Mouse (Mus musculus) forebrain, embryonic 13.5 days (tissue): Measurements from ENCODE around the gene Efr3b. TPM values are rescaled to one million over a fixed set of nuclear protein-coding genes. Genes with fewer than 3 reads are reported as not detected.
A peak's percentile ranks its signal among the peaks of the same experiment; 100 is the strongest.

ENCODE experiments used
- ATAC-seq: fragments of 200-750 bp; cut with Nextera tagmentation; 2 replicates; pipeline ENCODE4 v1.8.0; 2017
- H3K27ac ChIP-seq: fragments of 300-500 bp; sonication (generic); 2 replicates; pipeline ENCODE4 v1.5.1; 2015; ENCODE audit warnings: inconsistent platforms, mild to moderate bottlenecking, moderate library complexity
- H3K27me3 ChIP-seq: fragments of 300-500 bp; sonication (generic); 2 replicates; pipeline ENCODE4 v1.6.1; 2015; ENCODE audit warnings: mild to moderate bottlenecking, inconsistent platforms
- H3K36me3 ChIP-seq: fragments of 300-500 bp; sonication (generic); 2 replicates; pipeline ENCODE4 v1.6.1; 2015; ENCODE audit warnings: mild to moderate bottlenecking, inconsistent platforms; ENCODE audit not compliant: poor library complexity, severe bottlenecking
- H3K4me1 ChIP-seq: fragments of 300-500 bp; sonication (generic); 2 replicates; pipeline ENCODE4 v1.6.1; 2015; ENCODE audit warnings: inconsistent platforms
- H3K4me2 ChIP-seq: fragments of 300-500 bp; sonication (generic); 2 replicates; pipeline ENCODE4 v1.6.1; 2015; ENCODE audit warnings: inconsistent platforms, mild to moderate bottlenecking, moderate library complexity
- H3K4me3 ChIP-seq: fragments of 300-500 bp; sonication (generic); 2 replicates; pipeline ENCODE4 v1.5.1; 2015; ENCODE audit warnings: mild to moderate bottlenecking, inconsistent platforms
- H3K9ac ChIP-seq: fragments of 300-500 bp; sonication (generic); 2 replicates; pipeline ENCODE4 v1.6.1; 2015; ENCODE audit warnings: mild to moderate bottlenecking, inconsistent platforms
- H3K9me3 ChIP-seq: fragments of 300-500 bp; sonication (generic); replicated peaks from 2 replicates; pipeline ENCODE4 v1.6.1; 2016; ENCODE audit warnings: inconsistent platforms
- WGBS: fragments of 180-500 bp; shearing (Covaris S2); methylation state at CpG from one replicate; pipeline ENCODE4 v1.1.7; 2015; 5-methylcytosine and 5-hydroxymethylcytosine counted together
- polyA plus RNA-seq: library from polyadenylated mRNA; unstranded; fragments of >200 nt; fragmentation: Nextera tagmentation; extraction: Ambion mirVana; gene quantifications from 2 replicates; pipeline ENCODE4 v1.2.1, GENCODE M21; 2015

Gene Efr3b
- polyA plus RNA-seq, 1 experiment from 2014 or later = 20.7 TPM

- WGBS = 90% methylated on average over 11 of the region's 11 CpGs
Measured at GRCm38 (mm10) chr12:4028516-4028915, 10.2 kb downstream of the Efr3b start.

GRCm38 (mm10) chr12:4024356-4024755, 14.4 kb downstream of the Efr3b start:
- ATAC-seq = no peak
- WGBS = 87% methylated on average over 5 of the region's 5 CpGs
- no peaks in the 10 kb centered on the region for H3K4me1 ChIP-seq
- H3K27me3 ChIP-seq = no peaks in the 10 kb centered on the region
- H3K27ac ChIP-seq = no peak overlapping the region
- H3K4me3 ChIP-seq = no peak overlapping the region
- no peak overlapping the region for H3K9ac ChIP-seq
- no peaks in the 10 kb centered on the region for H3K9me3 ChIP-seq
- no peak overlapping the region for H3K4me2 ChIP-seq
- H3K36me3 ChIP-seq = no peaks in the 10 kb centered on the region

More at GRCm38 (mm10) chr12:4028516-4028915, 10.2 kb downstream of the Efr3b start:
- H3K4me3 ChIP-seq = no peak overlapping the region
- no peak overlapping the region for H3K4me2 ChIP-seq
- H3K36me3 ChIP-seq = no peaks in the 10 kb centered on the region
- no peaks in the 10 kb centered on the region for H3K9me3 ChIP-seq
- no peaks in the 10 kb centered on the region for H3K4me1 ChIP-seq
- H3K27me3 ChIP-seq = no peaks in the 10 kb centered on the region
- H3K9ac ChIP-seq = no peak overlapping the region
- ATAC-seq = no peak
- H3K27ac ChIP-seq = no peak overlapping the region

GRCm38 (mm10) chr12:4023501-4023900, 15.2 kb downstream of the Efr3b start:
- Histone ChIP-seq H3K4me1 (no peaks in the 10 kb centered on the region), H3K4me2 (no peak overlapping the region), H3K27me3 (no peaks in the 10 kb centered on the region), H3K9ac (no peak overlapping the region), H3K9me3 (no peaks in the 10 kb centered on the region), H3K4me3 (no peak overlapping the region), H3K36me3 (no peaks in the 10 kb centered on the region), H3K27ac (no peak overlapping the region)
- WGBS = 96% methylated on average over 14 of the region's 14 CpGs
- no peak for ATAC-seq

GRCm38 (mm10) chr12:4022845-4023244, 15.9 kb downstream of the Efr3b start:
- Histone ChIP-seq H3K4me3 (no peak overlapping the region), H3K27me3 (no peaks in the 10 kb centered on the region), H3K4me2 (no peak overlapping the region), H3K4me1 (no peaks in the 10 kb centered on the region), H3K27ac (no peak overlapping the region), H3K9me3 (no peaks in the 10 kb centered on the region), H3K36me3 (no peaks in the 10 kb centered on the region), H3K9ac (no peak overlapping the region)
- 77% methylated on average over 7 of the region's 7 CpGs for WGBS
- ATAC-seq = no peak

GRCm38 (mm10) chr12:4020505-4020904, 18.2 kb downstream of the Efr3b start:
- H3K36me3 ChIP-seq = no peaks in the 10 kb centered on the region
- 69% methylated on average over 8 of the region's 8 CpGs for WGBS
- no peaks in the 10 kb centered on the region for H3K9me3 ChIP-seq
- H3K27ac ChIP-seq = no peak overlapping the region
- H3K4me2 ChIP-seq = no peak overlapping the region
- no peak overlapping the region for H3K9ac ChIP-seq
- H3K4me1 ChIP-seq = 0 out of 2 replicates have a peak, but pooled peaks cover 2% of the 10 kb centered on the region
- H3K27me3 ChIP-seq = no peaks in the 10 kb centered on the region
- H3K4me3 ChIP-seq = no peak overlapping the region
- ATAC-seq = peak; percentile 41; the same call in 1 of the 2 replicates

GRCm38 (mm10) chr12:4016321-4016720, 22.4 kb downstream of the Efr3b start:
- no peaks in the 10 kb centered on the region for H3K27me3 ChIP-seq
- H3K27ac ChIP-seq = no peak overlapping the region
- 0 out of 2 replicates have a peak, but pooled peaks cover 2% of the 10 kb centered on the region for H3K4me1 ChIP-seq
- H3K4me2 ChIP-seq = no peak overlapping the region
- ATAC-seq = no peak
- no peaks in the 10 kb centered on the region for H3K36me3 ChIP-seq
- WGBS = 69% methylated on average over 7 of the region's 7 CpGs
- H3K4me3 ChIP-seq = no peak overlapping the region
- H3K9ac ChIP-seq = no peak overlapping the region
- no peaks in the 10 kb centered on the region for H3K9me3 ChIP-seq

GRCm38 (mm10) chr12:4015741-4016140, 23.0 kb downstream of the Efr3b start:
- Histone ChIP-seq H3K4me1 (0 out of 2 replicates have a peak, but pooled peaks cover 2% of the 10 kb centered on the region), H3K4me2 (no peak overlapping the region), H3K9me3 (no peaks in the 10 kb centered on the region), H3K4me3 (no peak overlapping the region), H3K27me3 (no peaks in the 10 kb centered on the region), H3K27ac (no peak overlapping the region), H3K9ac (no peak overlapping the region), H3K36me3 (no peaks in the 10 kb centered on the region)
- ATAC-seq = no peak
- 80% methylated on average over 4 of the region's 4 CpGs for WGBS

GRCm38 (mm10) chr12:4015255-4015654, 23.5 kb downstream of the Efr3b start:
- no peak overlapping the region for H3K4me3 ChIP-seq
- 0 out of 2 replicates have a peak, but pooled peaks cover 2% of the 10 kb centered on the region for H3K4me1 ChIP-seq
- no peaks in the 10 kb centered on the region for H3K36me3 ChIP-seq
- H3K4me2 ChIP-seq = no peak overlapping the region
- 75% methylated on average over 7 of the region's 7 CpGs for WGBS
- H3K27me3 ChIP-seq = no peaks in the 10 kb centered on the region
- H3K27ac ChIP-seq = no peak overlapping the region
- no peak overlapping the region for H3K9ac ChIP-seq
- no peak for ATAC-seq
- no peaks in the 10 kb centered on the region for H3K9me3 ChIP-seq

GRCm38 (mm10) chr12:4011715-4012114, 27.0 kb downstream of the Efr3b start:
- Histone ChIP-seq H3K4me1 (peaks cover 19% of the 10 kb centered on the region), H3K9me3 (no peaks in the 10 kb centered on the region), H3K27me3 (no peaks in the 10 kb centered on the region), H3K4me3 (no peak overlapping the region), H3K36me3 (no peaks in the 10 kb centered on the region), H3K9ac (no peak overlapping the region), H3K4me2 (no peak overlapping the region), H3K27ac (no peak overlapping the region)
- ATAC-seq = no peak
- WGBS = 90% methylated on average over 5 of the region's 5 CpGs

GRCm38 (mm10) chr12:4011301-4011700, 27.4 kb downstream of the Efr3b start:
- H3K27me3 ChIP-seq = no peaks in the 10 kb centered on the region
- no peaks in the 10 kb centered on the region for H3K9me3 ChIP-seq
- H3K4me3 ChIP-seq = no peak overlapping the region
- peaks cover 17% of the 10 kb centered on the region for H3K4me1 ChIP-seq
- H3K27ac ChIP-seq = no peak overlapping the region
- ATAC-seq = no peak
- no peak overlapping the region for H3K4me2 ChIP-seq
- 84% methylated on average over 4 of the region's 4 CpGs for WGBS
- no peaks in the 10 kb centered on the region for H3K36me3 ChIP-seq
- H3K9ac ChIP-seq = no peak overlapping the region

- ATAC-seq = no peak
- H3K4me2 ChIP-seq = no peak overlapping the region
- H3K27ac ChIP-seq = peak overlapping the region; percentile 8; the same call in 1 of the 2 replicates
- H3K36me3 ChIP-seq = no peaks in the 10 kb centered on the region
- no peaks in the 10 kb centered on the region for H3K27me3 ChIP-seq
- no peak overlapping the region for H3K4me3 ChIP-seq
- no peaks in the 10 kb centered on the region for H3K9me3 ChIP-seq
- WGBS = 44% methylated on average over 12 of the region's 12 CpGs
- H3K4me1 ChIP-seq = peaks cover 21% of the 10 kb centered on the region
- no peak overlapping the region for H3K9ac ChIP-seq
Measured at GRCm38 (mm10) chr12:4008731-4009130, 30.0 kb downstream of the Efr3b start.

GRCm38 (mm10) chr12:4007766-4008165, 30.9 kb downstream of the Efr3b start:
- Histone ChIP-seq H3K9ac (no peak overlapping the region), H3K4me2 (no peak overlapping the region), H3K27ac (no peak overlapping the region), H3K9me3 (no peaks in the 10 kb centered on the region), H3K36me3 (no peaks in the 10 kb centered on the region), H3K4me3 (no peak overlapping the region), H3K27me3 (no peaks in the 10 kb centered on the region), H3K4me1 (peaks cover 21% of the 10 kb centered on the region)
- 32% methylated on average over 4 of the region's 4 CpGs for WGBS
- ATAC-seq = no peak

GRCm38 (mm10) chr12:4007181-4007580, 31.5 kb downstream of the Efr3b start:
- Histone ChIP-seq H3K36me3 (no peaks in the 10 kb centered on the region), H3K27ac (peak overlapping the region; percentile 37; the same call in 1 of the 2 replicates), H3K9me3 (no peaks in the 10 kb centered on the region), H3K4me2 (no peak overlapping the region), H3K27me3 (no peaks in the 10 kb centered on the region), H3K9ac (no peak overlapping the region), H3K4me3 (no peak overlapping the region), H3K4me1 (peaks cover 21% of the 10 kb centered on the region)
- 60% methylated on average over 4 of the region's 4 CpGs for WGBS
- ATAC-seq = peak; percentile 43; the same call in 1 of the 2 replicates
